Mouse (Mus musculus) bone marrow macrophage, adult 2 months (primary cell): ENCODE measurements around the gene Ap3m1. TPM values are rescaled to one million over a fixed set of nuclear protein-coding genes. Genes with fewer than 3 reads are reported as not detected.

Experiments used
- H3K27ac ChIP-seq: 2 replicates; pipeline ENCODE4 v1.5.1; 2012; ENCODE audit warnings: low read depth, low read length; ENCODE audit not compliant: insufficient read depth
- H3K4me1 ChIP-seq: 2 replicates; pipeline ENCODE4 v1.6.1; 2012; ENCODE audit warnings: low read length; ENCODE audit not compliant: control insufficient read depth, insufficient read depth
- H3K4me3 ChIP-seq: 2 replicates; pipeline ENCODE4 v1.5.1; 2012; ENCODE audit warnings: mild to moderate bottlenecking, low read length, moderate library complexity; ENCODE audit not compliant: insufficient read depth
- CTCF ChIP-seq: IDR thresholded peaks from 2 replicates; pipeline ENCODE4 v1.5.1; 2012; ENCODE audit warnings: low read depth, mild to moderate bottlenecking, low read length, moderate library complexity
- POLR2A ChIP-seq: IDR thresholded peaks from 2 replicates; pipeline ENCODE4 v1.6.1; 2012; ENCODE audit warnings: mild to moderate bottlenecking, low read depth, low read length, borderline replicate concordance
- polyA plus RNA-seq: library from polyadenylated mRNA; stranded (reverse); fragments of >200 nt; gene quantifications from 2 replicates; pipeline ENCODE4 v1.2.4, GENCODE M21; 2012; ENCODE audit not compliant: missing spikeins, insufficient read depth, insufficient read length

Gene Ap3m1
- polyA plus RNA-seq, 1 experiment: 37.8 TPM

- H3K4me1 ChIP-seq: no peaks in the 10 kb centered on the region
- no peak overlapping the region for H3K27ac ChIP-seq
- no peak overlapping the region for H3K4me3 ChIP-seq
- no peak for TF ChIP-seq POLR2A
Observed at GRCm38 (mm10) chr14:20993067-20993691, 59.1 kb downstream of the Ap3m1 start.

- Histone ChIP-seq H3K4me1 (no peaks in the 10 kb centered on the region), H3K4me3 (no peak overlapping the region), H3K27ac (no peak overlapping the region)
- no peak for TF ChIP-seq POLR2A
Observed at GRCm38 (mm10) chr14:20991492-20991891, 60.8 kb downstream of the Ap3m1 start.

GRCm38 (mm10) chr14:20985482-20985881, 66.8 kb downstream of the Ap3m1 start:
- TF ChIP-seq CTCF (no peak), POLR2A (no peak)
- H3K4me3 ChIP-seq: no peak overlapping the region
- peaks cover 4% of the 10 kb centered on the region; the same call in 1 of the 2 replicates for H3K4me1 ChIP-seq
- H3K27ac ChIP-seq: no peak overlapping the region

GRCm38 (mm10) chr14:20983832-20984231, 68.5 kb downstream of the Ap3m1 start:
- H3K27ac ChIP-seq: no peak overlapping the region
- peaks cover 4% of the 10 kb centered on the region; the same call in 1 of the 2 replicates for H3K4me1 ChIP-seq
- no peak overlapping the region for H3K4me3 ChIP-seq
- no peak for TF ChIP-seq CTCF
- no peak for TF ChIP-seq POLR2A

Other genes with a start within 250 kb of the Ap3m1 start
- gene Plau, start 215.8 kb downstream of the Ap3m1 start, polyA plus RNA-seq: 16.7 and 18.6 TPM in 2 replicates
- 12.9 and 13.2 TPM in 2 replicates for gene Vcl, start 123.1 kb downstream of the Ap3m1 start, polyA plus RNA-seq
- gene Adk, start 66 bp upstream of the Ap3m1 start, polyA plus RNA-seq: 24.2 and 26.6 TPM in 2 replicates